Mouse (Mus musculus): ENCODE results near the gene 1700019N19Rik. TPM values are rescaled to one million over a fixed set of nuclear protein-coding genes. Genes with fewer than 3 reads are reported as not detected.

The 1700019N19Rik gene
- total RNA-seq, 1 experiment, result 0.27 TPM

GRCm38 (mm10) chr19:58741036-58741435 is 53.2 kb downstream of the 1700019N19Rik start:
- H3K9me3 ChIP-seq (ENCODE audit: control insufficient read depth, insufficient read depth, low read depth, low read length), result no peaks in the 10 kb centered on the region
- in situ Hi-C loops (cut with MboI; ENCODE audit: low sequenced_read_pairs in 2 of 2, unreplicated experiment in 2 of 2), result no loop called here
- no peak overlapping the region for H3K27ac ChIP-seq (ENCODE audit: insufficient read depth, low read depth, low read length, poor library complexity, severe bottlenecking)
- H3K4me1 ChIP-seq (ENCODE audit: control insufficient read depth in 2 of 2, insufficient read depth in 2 of 2, low read length in 2 of 2, poor library complexity in 1 of 2), result no peaks in the 10 kb centered on the region
- no peak overlapping the region for H3K9ac ChIP-seq (ENCODE audit: insufficient read depth, low read depth, low read length, poor library complexity, severe bottlenecking)
- TF ChIP-seq MAFK (IDR thresholded peaks at IDR 0.05; ENCODE audit: insufficient read depth, low read depth, low read length), result no peak
- no peak for TF ChIP-seq CHD2 (IDR thresholded peaks at IDR 0.05; ENCODE audit: low read depth, low read length)
- no peak for TF ChIP-seq ZNF384 (IDR thresholded peaks at IDR 0.05; ENCODE audit: low read depth, low read length)
- TF ChIP-seq HCFC1 (IDR thresholded peaks at IDR 0.05; ENCODE audit: borderline replicate concordance, insufficient read depth, low read length), result no peak
- no peak for TF ChIP-seq ZC3H11A (IDR thresholded peaks at IDR 0.05; ENCODE audit: borderline replicate concordance, low read depth, low read length)
- H3K4me3 ChIP-seq (ENCODE audit: insufficient read depth in 1 of 2, low read depth in 1 of 2, low read length in 2 of 2, poor library complexity in 1 of 2, severe bottlenecking in 1 of 2), result no peak overlapping the region
- DNase-seq (ENCODE audit: low read depth, low spot score), result no peak
- H3K36me3 ChIP-seq (ENCODE audit: control insufficient read depth, insufficient read depth, low read length, poor library complexity, severe bottlenecking), result no peaks in the 10 kb centered on the region

- in situ Hi-C loops (cut with MboI; ENCODE audit: low sequenced_read_pairs in 2 of 2, unreplicated experiment in 2 of 2), result no loop called here
Observed at GRCm38 (mm10) chr19:58738111-58738510, 56.1 kb downstream of the 1700019N19Rik start.

More at GRCm38 (mm10) chr19:58738111-58738510, 56.1 kb downstream of the 1700019N19Rik start:
- DNase-seq (ENCODE audit: low read depth, low spot score), result no peak
- no peaks in the 10 kb centered on the region for H3K9me3 ChIP-seq (ENCODE audit: control insufficient read depth, insufficient read depth, low read depth, low read length)
- TF ChIP-seq CHD2 (IDR thresholded peaks at IDR 0.05; ENCODE audit: low read depth, low read length), result no peak
- TF ChIP-seq MAFK (IDR thresholded peaks at IDR 0.05; ENCODE audit: insufficient read depth, low read depth, low read length), result no peak
- no peak for TF ChIP-seq HCFC1 (IDR thresholded peaks at IDR 0.05; ENCODE audit: borderline replicate concordance, insufficient read depth, low read length)
- no peak for TF ChIP-seq ZNF384 (IDR thresholded peaks at IDR 0.05; ENCODE audit: low read depth, low read length)
- TF ChIP-seq ZC3H11A (IDR thresholded peaks at IDR 0.05; ENCODE audit: borderline replicate concordance, low read depth, low read length), result no peak
- no peak overlapping the region for H3K27ac ChIP-seq (ENCODE audit: insufficient read depth, low read depth, low read length, poor library complexity, severe bottlenecking)
- no peaks in the 10 kb centered on the region for H3K4me1 ChIP-seq (ENCODE audit: control insufficient read depth in 2 of 2, insufficient read depth in 2 of 2, low read length in 2 of 2, poor library complexity in 1 of 2)
- no peaks in the 10 kb centered on the region for H3K36me3 ChIP-seq (ENCODE audit: control insufficient read depth, insufficient read depth, low read length, poor library complexity, severe bottlenecking)
- no peak overlapping the region for H3K4me3 ChIP-seq (ENCODE audit: insufficient read depth in 1 of 2, low read depth in 1 of 2, low read length in 2 of 2, poor library complexity in 1 of 2, severe bottlenecking in 1 of 2)
- H3K9ac ChIP-seq (ENCODE audit: insufficient read depth, low read depth, low read length, poor library complexity, severe bottlenecking), result no peak overlapping the region

Other genes starting within 250 kb of the 1700019N19Rik start
- 0.53 and 0.89 TPM in 2 replicates for gene Pnlip, start 142.0 kb downstream of the 1700019N19Rik start, total RNA-seq (2012; rRNA removed)
- not detected in 2 replicates for gene Pnliprp1, start 65.6 kb downstream of the 1700019N19Rik start, total RNA-seq (2012; rRNA removed)
- gene Pnliprp2, start 34.7 kb downstream of the 1700019N19Rik start, total RNA-seq (2012; rRNA removed), result 0.40 TPM in 1 of 2 replicates, not detected in the other
- 0.85 and 1.1 TPM in 2 replicates for gene Eno4, start 149.0 kb upstream of the 1700019N19Rik start, total RNA-seq (2012; rRNA removed)
- 2.9 and 3.0 TPM in 2 replicates for gene Hspa12a, start 149.2 kb upstream of the 1700019N19Rik start, total RNA-seq (2012; rRNA removed)

Measured in ES-E14 (cell line).